Mouse (Mus musculus) natural killer cell, adult 2 months (primary cell): ENCODE data around the gene Gins2.

Experiments
- DNase-seq, 2 experiments: peaks; one replicate each; pipeline ENCODE4 v3.0.0; 2022; ENCODE audit warnings: low spot score in 2 of 2

Gene Gins2

DNA sequence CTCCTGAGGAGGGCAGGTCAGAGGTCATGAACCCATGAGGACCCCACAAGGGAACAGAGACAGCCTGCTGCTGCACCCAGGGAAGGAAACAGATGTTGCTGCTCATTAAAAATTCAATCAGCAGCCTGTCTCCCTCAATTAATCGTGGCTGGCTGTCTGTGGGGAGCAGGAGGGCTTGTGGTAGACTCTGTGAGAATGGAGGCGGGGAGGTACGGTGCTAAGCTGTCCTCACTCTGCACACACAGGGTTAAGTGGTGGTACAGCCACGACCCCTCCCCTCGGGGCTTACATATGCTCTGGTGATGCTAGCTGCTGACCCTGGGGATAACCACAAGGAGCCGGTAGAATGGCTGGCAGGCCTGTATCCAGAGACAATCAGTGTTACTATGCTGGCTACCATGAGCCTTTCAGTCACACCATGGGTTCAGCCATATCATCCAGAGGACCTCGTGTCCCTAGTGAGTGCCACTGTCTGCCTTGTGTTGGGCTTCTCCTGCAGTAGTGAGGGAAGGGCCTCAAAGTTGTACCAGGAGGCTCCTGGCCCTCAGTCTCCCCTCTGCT is 23.9 kb downstream of the Gins2 start:
- no peak for DNase-seq

DNA sequence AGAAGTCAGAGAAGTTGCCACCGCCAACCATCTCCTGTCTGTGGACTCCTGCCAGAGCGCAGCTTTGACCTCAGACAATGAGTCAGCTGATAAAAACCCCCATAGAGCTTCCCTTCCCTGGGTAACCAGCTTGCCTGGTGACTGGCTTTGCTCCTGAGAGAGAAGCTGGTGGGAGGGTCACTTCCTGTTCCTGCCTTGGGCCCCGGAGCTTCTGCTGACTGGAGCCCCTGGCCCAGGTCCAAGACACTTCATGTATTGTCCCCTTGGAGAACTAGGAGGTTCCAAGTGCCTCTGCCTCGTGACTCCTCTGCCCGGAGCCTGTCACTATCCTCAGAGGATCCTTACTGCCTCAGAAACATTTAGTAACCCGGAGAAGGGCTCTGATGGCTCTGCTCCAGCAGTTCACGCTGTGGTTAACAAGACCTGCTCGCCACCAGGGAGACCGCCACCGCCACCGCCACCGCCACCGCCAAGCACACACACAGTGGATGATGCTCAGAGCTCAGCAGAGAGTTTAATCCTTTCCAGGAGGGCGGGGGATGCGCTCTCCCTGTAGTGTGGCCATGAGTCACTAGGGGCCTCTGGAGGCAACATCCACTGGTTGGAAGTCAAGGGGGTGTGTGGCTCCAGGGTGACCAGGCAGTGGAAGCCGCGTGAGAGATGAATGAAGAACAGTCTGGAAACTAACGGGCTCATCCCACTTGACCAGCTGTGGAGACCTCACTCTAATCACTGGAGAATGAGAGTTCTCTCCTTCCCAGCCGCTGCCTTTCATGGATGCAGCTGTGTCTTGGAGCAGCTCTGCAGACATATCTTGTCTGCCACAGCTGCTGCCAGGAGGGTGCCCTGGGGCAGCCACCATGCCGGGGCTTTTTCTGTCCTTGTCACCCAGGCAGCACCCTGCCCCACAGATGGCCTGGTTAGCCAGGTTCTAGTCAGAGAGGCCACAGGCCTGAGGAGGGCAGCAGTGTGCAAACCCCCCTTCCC is 25.0 kb downstream of the Gins2 start:
- peak; percentile 72 to 82 for DNase-seq

DNA sequence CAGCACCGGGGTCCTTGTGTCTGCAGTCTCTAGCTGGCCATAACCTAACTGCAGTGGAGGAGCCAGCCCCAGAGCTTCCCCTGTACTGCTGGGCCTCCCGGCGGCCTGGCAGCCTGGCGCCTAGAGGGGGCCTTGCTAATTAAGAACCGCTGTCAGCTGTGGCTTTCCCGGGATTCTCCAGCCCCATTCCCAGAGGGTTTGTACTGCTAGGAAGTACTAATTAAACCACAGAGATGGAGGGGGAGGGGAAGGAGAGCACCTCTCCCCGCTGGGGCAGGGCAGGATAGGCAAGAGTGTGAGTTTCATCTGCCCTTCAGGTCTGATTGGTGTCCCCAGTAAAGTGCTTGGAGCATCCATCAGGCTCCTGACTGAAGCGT is 25.8 kb downstream of the Gins2 start:
- DNase-seq = no peak

GRCm38 (mm10) chr8:120562680-120563347 is 26.3 kb downstream of the Gins2 start:
- DNase-seq = no peak

DNA sequence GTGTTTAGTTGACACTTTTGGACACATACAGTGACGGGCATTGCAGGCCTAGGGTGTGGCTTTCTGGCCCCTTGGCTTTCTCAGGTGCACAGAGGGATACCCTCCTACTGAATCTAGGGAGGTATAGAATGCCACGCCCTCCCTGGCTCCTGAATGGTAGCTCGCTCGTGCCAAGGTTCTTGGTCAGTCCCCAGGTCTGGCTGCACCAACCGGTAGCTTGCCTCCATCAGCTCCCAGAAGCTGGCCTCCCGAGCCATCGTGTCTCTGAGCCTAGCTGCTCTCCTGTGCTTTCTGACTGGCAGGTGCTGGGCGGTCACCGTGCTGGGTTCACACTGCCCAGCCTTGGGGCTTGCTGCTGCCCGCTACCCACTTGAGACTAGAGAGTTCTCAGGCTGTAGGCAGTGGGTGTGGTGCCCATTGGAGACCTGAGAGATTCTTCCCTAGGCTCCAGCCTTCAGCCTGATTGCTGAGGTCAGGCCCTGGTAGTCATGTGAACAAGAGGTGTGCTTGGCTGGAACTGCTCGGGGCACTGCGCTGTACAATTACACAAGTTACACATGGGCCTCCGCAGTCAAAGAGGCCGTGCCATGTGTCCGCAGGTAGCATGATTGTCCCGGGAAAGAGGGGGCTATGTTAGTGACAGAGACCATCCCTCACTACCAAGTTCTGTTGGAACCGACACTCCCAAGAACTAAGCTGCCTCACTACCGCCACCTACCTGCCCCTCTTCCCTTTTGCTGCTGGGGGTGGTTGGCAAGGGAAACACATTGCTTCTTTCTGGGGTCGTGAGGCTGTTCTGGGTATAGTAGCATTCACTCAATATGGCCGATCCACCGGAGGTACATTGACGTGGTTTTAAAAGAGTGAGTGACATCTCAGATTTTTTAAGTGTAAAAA is 27.3 kb downstream of the Gins2 start:
- no peak for DNase-seq

DNA sequence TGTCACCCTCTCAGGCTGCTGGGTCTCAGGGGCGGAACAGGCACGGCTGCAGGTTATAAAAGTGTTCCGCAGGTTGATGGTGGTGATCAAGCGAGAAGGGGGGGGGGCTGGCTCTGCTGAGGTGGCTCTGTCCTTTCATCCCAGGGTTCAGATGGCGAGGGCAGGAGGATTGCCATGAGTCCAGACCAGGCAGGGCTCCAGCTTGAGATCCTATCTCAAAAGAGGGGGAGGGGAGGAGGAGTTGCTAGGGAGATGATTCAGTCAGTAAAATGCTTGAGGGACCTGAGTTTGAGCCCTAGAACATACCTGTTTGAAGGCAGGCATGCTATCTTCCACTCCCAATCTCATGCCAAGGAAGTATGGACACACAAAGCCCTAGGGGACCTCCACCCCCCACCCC is 28.6 kb downstream of the Gins2 start:
- no peak for DNase-seq

- no peak for DNase-seq
These were observed 29.4 kb downstream of the Gins2 start for GRCm38 (mm10) chr8:120559654-120560053.

DNA sequence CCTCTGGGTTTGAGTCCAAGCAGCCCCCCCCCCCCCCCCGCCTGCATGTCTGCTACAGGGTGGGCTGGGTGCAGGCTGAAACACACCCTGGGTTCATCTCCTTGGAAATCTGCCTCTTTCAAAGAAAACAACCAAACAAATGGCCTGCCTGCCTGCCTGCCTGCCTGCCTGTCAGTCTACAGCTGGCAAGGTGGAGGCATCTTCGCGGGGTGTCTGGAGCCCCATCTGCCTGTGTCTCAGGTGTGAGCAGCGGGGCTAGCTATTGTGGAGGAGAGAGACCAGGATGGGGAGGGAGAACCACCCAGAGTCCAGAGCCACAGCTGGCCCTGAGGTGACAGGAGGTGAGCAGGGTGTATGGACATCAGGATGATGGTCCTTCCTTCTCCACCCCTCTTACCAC is 30.9 kb downstream of the Gins2 start:
- DNase-seq = no peak

GRCm38 (mm10) chr8:120557170-120557965 is 31.7 kb downstream of the Gins2 start:
- DNase-seq = no peak

DNA sequence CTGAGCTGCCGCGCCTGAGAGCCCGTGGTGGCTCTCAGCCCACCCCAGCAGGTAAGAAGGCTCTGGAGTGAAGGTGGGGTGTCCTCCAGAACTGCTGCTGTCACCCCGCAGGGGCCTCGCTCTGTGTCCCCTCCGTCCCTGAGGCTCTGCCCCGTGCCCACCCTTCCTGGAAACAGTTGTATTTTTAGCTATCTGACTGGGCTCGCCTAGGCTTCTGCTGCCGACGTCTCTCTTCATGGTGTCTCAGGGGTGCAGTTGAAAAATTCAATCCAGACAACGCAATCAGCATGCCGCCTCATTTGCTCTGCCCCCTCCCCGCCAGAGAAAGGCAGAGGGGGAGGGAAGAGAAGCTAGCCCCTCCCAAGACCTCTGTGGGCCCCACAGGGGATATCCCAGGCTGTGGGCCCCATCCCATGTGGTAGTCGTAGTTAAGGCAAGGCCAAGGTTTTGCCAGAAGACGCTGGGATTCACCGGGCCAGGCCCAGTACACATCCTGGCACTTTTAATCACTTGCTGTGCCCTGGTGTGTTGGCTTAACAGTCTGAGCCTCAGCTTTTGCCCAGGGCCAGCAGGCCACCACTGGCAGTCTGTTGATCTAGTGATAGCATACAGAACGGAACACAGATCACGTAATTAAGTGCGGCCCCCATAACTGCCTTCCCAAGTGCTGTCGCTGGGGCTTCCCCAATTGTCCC is 32.8 kb downstream of the Gins2 start:
- no peak for DNase-seq

DNA sequence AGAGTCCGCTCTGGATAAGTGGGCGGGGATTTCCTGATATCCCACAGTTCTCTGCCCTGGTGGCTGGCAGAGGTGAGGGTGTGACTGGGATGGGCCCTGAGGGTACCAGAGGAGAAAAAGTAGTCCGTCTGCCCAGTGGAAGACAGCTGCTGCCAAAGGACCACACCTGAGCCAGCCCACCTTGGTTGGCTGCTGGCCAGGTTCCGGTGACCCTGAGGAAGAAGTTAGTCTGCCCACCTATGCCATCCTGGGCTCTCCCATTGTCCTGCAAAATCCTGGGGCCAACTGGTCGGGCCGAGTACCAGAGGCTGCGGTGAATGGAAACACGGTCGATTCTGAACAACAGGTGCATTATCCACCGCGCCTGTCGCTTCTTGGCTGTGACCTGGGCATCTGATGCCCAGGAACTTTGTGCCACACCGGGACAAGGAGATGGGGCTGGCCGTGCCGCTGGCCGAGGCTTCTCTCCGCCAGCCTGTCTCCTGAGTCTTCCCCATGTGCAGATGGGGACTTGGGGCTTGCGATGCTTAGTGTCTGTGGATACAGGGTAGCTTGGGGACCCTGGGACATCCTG is 34.6 kb downstream of the Gins2 start:
- no peak for DNase-seq

GRCm38 (mm10) chr8:120553441-120554123 is 35.5 kb downstream of the Gins2 start:
- DNase-seq = no peak

DNA sequence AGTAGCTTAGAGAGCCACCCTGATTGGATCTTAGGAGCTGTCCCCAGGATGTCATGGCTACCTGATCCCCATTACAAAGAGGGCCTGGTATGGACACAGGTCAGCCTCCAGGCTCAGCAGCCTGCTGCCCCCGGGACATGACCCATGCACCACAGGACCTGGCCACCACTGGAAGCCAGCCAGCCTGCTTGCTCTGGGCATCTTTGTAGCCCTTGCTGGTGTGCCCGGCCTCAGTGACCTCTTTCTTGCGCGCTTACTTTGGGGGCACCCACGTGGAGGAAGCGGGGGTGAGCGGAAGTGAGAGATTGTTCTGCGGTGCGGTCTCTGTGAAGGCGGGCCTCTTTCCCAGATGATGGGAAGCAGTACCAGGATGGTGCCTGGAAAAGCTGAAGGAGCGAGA is 36.6 kb downstream of the Gins2 start:
- DNase-seq = no peak

DNA sequence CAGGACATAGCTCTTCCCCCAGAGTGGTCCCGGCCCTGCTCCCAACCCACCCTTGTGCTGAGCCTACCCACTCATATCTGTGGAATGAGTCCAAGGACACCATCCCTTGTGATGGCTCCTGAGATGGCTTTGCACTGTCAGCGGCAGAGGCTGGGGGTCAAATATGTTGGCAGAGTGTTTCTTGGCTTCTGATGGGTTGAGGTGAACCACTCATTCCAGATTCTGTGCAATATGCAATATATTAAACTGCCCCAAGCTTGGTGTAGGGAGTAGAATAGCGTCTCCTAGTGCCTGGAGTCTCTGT is 37.5 kb downstream of the Gins2 start:
- DNase-seq = no peak

- no peak for DNase-seq
These were observed 38.0 kb downstream of the Gins2 start for GRCm38 (mm10) chr8:120550937-120551676.

DNA sequence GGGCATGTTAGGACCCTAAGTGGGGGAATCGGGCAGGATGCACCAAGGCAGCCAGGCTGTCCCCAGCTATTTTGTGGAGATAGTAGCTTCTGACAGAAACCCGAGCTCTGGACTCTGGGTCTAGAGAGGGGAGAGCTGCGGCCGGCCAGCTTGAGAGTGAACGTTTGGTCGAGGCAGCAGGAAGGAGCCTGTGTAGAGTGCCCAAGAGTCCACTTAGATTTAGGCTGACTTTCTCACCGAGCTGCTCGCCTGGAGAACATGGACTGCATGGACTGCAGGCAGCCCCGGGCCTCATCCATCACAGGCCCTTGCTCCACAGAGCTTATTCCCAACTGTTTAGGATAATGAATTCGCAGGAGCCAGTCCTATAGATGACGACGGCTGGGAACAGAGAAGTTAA is 38.7 kb downstream of the Gins2 start:
- DNase-seq = no peak

- no peak for DNase-seq
These were observed 39.2 kb downstream of the Gins2 start for GRCm38 (mm10) chr8:120549922-120550321.

- DNase-seq = no peak
These were observed 39.7 kb downstream of the Gins2 start for GRCm38 (mm10) chr8:120549321-120549921.
